Mouse (Mus musculus) monocyte, adult 5-6 weeks (primary cell): ENCODE measurements around the gene Rec8. TPM values are rescaled to one million over a fixed set of nuclear protein-coding genes. Genes with fewer than 3 reads are reported as not detected.

Source experiments
- total RNA-seq: library from RNA; stranded (forward); fragments of 200-1000, 200-491, 200-594 nt; gene quantifications from 3 replicates; pipeline ENCODE4 v1.2.3, GENCODE M21; 2017

Gene Rec8
- total RNA-seq, 1 experiment from 2014 or later, result 3.4 TPM

Other genes with a start within 250 kb of the Rec8 start
- gene Dhrs4, start 139.3 kb upstream of the Rec8 start, total RNA-seq, result 29.7 to 79.0 TPM (median 63.6 TPM) in 3 replicates
- gene Carmil3, start 127.4 kb upstream of the Rec8 start, total RNA-seq, result not detected in 3 replicates
- gene Cpne6, start 107.6 kb upstream of the Rec8 start, total RNA-seq, result not detected in 3 replicates
- gene Nrl, start 93.1 kb upstream of the Rec8 start, total RNA-seq, result not detected in 3 replicates
- 17.3 to 21.1 TPM (median 18.2 TPM) in 3 replicates for gene Pck2, start 77.8 kb upstream of the Rec8 start, total RNA-seq
- 70.5 to 154 TPM (median 91.7 TPM) in 3 replicates for gene Dcaf11, start 58.0 kb upstream of the Rec8 start, total RNA-seq
- gene A730061H03Rik, start 57.6 kb upstream of the Rec8 start, total RNA-seq, result 1.7 to 11.4 TPM in 2 of 3 replicates, not detected in the other
- not detected in 3 replicates for gene Fitm1, start 42.4 kb upstream of the Rec8 start, total RNA-seq
- 318 to 422 TPM (median 336 TPM) in 3 replicates for gene Psme1, start 39.9 kb upstream of the Rec8 start, total RNA-seq
- gene Emc9, start 32.7 kb upstream of the Rec8 start, total RNA-seq, result 10.5 to 13.0 TPM (median 12.1 TPM) in 3 replicates
- 275 to 334 TPM (median 300 TPM) in 3 replicates for gene Psme2, start 26.9 kb upstream of the Rec8 start, total RNA-seq
- gene Rnf31, start 26.3 kb upstream of the Rec8 start, total RNA-seq, result 25.1 to 38.5 TPM (median 38.4 TPM) in 3 replicates
- gene Irf9, start 14.5 kb upstream of the Rec8 start, total RNA-seq, result 76.6 to 92.0 TPM (median 77.4 TPM) in 3 replicates
- 3.7 to 13.4 TPM (median 11.8 TPM) in 3 replicates for gene Ipo4, start 17.9 kb downstream of the Rec8 start, total RNA-seq
- gene Gm49378, start 19.9 kb downstream of the Rec8 start, total RNA-seq, result 1.9 to 2.0 TPM in 2 of 3 replicates, not detected in the other
- gene Tm9sf1, start 25.8 kb downstream of the Rec8 start, total RNA-seq, result 49.4 to 58.5 TPM (median 55.5 TPM) in 3 replicates
- gene Tssk4, start 32.1 kb downstream of the Rec8 start, total RNA-seq, result 0.58 TPM in 1 of 3 replicates, not detected in the others
- 41.8 to 53.9 TPM (median 42.8 TPM) in 3 replicates for gene Mdp1, start 42.5 kb downstream of the Rec8 start, total RNA-seq
- gene Gmpr2, start 53.9 kb downstream of the Rec8 start, total RNA-seq, result 24.7 to 33.1 TPM (median 25.6 TPM) in 3 replicates
- 224 to 272 TPM (median 230 TPM) in 3 replicates for gene Nedd8, start 54.1 kb downstream of the Rec8 start, total RNA-seq
- 42.6 to 96.3 TPM (median 46.5 TPM) in 3 replicates for gene Tinf2, start 63.8 kb downstream of the Rec8 start, total RNA-seq
- 0.49 to 4.7 TPM (median 1.5 TPM) in 3 replicates for gene Tgm1, start 95.9 kb downstream of the Rec8 start, total RNA-seq
- 19.8 to 29.6 TPM (median 20.8 TPM) in 3 replicates for gene Rabggta, start 104.2 kb downstream of the Rec8 start, total RNA-seq
- 23.7 to 32.1 TPM (median 30.6 TPM) in 3 replicates for gene Dhrs1, start 127.7 kb downstream of the Rec8 start, total RNA-seq
- 11.9 to 15.0 TPM (median 13.8 TPM) in 3 replicates for gene Nop9, start 127.7 kb downstream of the Rec8 start, total RNA-seq
- gene Cideb, start 140.4 kb downstream of the Rec8 start, total RNA-seq, result 1.0 to 1.3 TPM in 2 of 3 replicates, not detected in the other
- 0.10 to 1.2 TPM (median 0.29 TPM) in 3 replicates for gene Ltb4r2, start 143.4 kb downstream of the Rec8 start, total RNA-seq
- gene Ltb4r1, start 147.9 kb downstream of the Rec8 start, total RNA-seq, result 14.5 to 27.0 TPM (median 18.8 TPM) in 3 replicates
- 2.2 to 4.2 TPM (median 2.5 TPM) in 3 replicates for gene Adcy4, start 166.1 kb downstream of the Rec8 start, total RNA-seq
- gene Ripk3, start 170.8 kb downstream of the Rec8 start, total RNA-seq, result 18.7 to 37.5 TPM (median 30.9 TPM) in 3 replicates
- gene Nfatc4, start 205.1 kb downstream of the Rec8 start, total RNA-seq, result not detected in 3 replicates
- gene Nynrin, start 236.0 kb downstream of the Rec8 start, total RNA-seq, result 0.10 to 0.75 TPM (median 0.49 TPM) in 3 replicates